Mouse (Mus musculus): ENCODE data around the gene Dgke.

DNA sequence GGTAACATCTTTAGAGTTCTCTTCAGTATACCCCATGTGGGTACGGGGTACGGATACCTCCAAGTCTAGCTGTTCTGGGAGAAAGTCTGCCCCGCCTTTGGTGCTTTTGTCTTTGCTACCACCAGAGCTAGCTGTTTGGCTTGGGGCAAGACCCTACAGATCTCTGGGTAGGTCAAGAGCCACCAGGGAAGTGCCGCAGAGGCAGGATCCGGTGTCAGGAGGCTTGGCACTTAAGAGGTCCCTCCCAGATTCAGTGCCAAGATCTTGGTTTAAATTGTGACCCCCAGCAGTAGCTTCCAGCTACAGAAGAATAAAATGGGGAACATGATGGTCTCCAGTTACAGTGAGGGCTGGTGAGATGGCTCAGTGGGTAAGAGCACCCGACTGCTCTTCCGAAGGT is 65.1 kb downstream of the Dgke start:
- TF ChIP-seq EP300 (optimal IDR thresholded peaks at IDR 0.05) (no peak), CTCF (IDR thresholded peaks at IDR 0.05; ENCODE audit: low read depth) (no peak)

Data from stomach, postnatal 0 days (tissue).